Mouse (Mus musculus) bone marrow macrophage, adult 2 months (primary cell): ENCODE measurements around the gene Tmem163. TPM values are rescaled to one million over a fixed set of nuclear protein-coding genes. Genes with fewer than 3 reads are reported as not detected.

Experiments
- H3K27ac ChIP-seq: 2 replicates; pipeline ENCODE4 v1.5.1; 2012; ENCODE audit warnings: low read depth, low read length; ENCODE audit not compliant: insufficient read depth
- H3K4me1 ChIP-seq: 2 replicates; pipeline ENCODE4 v1.6.1; 2012; ENCODE audit warnings: low read length; ENCODE audit not compliant: control insufficient read depth, insufficient read depth
- H3K4me3 ChIP-seq: 2 replicates; pipeline ENCODE4 v1.5.1; 2012; ENCODE audit warnings: mild to moderate bottlenecking, low read length, moderate library complexity; ENCODE audit not compliant: insufficient read depth
- CTCF ChIP-seq: IDR thresholded peaks from 2 replicates; pipeline ENCODE4 v1.5.1; 2012; ENCODE audit warnings: low read depth, mild to moderate bottlenecking, low read length, moderate library complexity
- POLR2A ChIP-seq: IDR thresholded peaks from 2 replicates; pipeline ENCODE4 v1.6.1; 2012; ENCODE audit warnings: mild to moderate bottlenecking, low read depth, low read length, borderline replicate concordance
- polyA plus RNA-seq: library from polyadenylated mRNA; stranded (reverse); fragments of >200 nt; gene quantifications from 2 replicates; pipeline ENCODE4 v1.2.4, GENCODE M21; 2012; ENCODE audit not compliant: missing spikeins, insufficient read depth, insufficient read length

Gene Tmem163
- polyA plus RNA-seq, 1 experiment, result not detected

DNA sequence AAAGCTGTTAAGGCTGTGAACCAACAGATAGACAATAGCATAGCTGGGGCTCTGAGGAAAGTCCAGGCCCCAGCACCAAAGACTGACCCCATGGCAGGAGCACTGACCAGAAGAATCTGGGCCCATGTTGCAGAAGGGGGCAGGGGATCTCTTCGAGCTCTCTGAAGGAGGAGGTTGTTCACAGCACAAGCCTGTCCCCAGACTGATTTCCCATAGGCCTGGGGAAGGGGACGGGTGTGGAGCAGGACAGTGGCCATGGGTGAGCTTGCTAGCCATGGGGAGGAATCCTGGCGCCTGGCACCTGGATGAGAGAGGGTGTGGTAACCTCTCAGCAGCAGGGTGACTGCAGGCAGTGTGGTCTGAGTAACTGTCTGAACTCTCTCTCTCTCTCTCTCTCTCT, 103.2 kb downstream of the Tmem163 start:
- TF ChIP-seq POLR2A (no peak), CTCF (no peak)
- Histone ChIP-seq H3K4me3 (no peak overlapping the region), H3K4me1 (no peaks in the 10 kb centered on the region), H3K27ac (no peak overlapping the region)

DNA sequence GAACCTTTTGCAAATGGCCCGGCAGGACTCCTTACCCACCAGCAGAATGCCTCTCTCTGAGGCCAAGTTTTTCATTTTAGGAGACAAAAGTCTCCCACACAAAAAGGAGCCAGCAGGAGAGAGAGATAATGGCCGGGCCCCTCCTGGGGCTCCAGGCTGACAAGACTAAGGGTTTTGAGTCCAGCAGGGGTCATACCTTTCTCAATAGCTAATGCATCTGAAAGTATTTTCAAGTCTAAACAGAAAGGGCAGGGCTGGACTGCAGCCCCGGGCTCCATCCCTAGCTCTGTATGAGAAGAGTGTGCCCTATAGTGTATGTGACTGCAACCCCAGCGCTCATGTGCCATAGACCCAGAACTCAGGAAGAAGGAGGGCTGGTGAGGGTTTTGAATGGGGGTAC, 103.7 kb downstream of the Tmem163 start:
- Histone ChIP-seq H3K4me1 (no peaks in the 10 kb centered on the region), H3K4me3 (no peak overlapping the region), H3K27ac (no peak overlapping the region)
- TF ChIP-seq CTCF (no peak), POLR2A (no peak)

DNA sequence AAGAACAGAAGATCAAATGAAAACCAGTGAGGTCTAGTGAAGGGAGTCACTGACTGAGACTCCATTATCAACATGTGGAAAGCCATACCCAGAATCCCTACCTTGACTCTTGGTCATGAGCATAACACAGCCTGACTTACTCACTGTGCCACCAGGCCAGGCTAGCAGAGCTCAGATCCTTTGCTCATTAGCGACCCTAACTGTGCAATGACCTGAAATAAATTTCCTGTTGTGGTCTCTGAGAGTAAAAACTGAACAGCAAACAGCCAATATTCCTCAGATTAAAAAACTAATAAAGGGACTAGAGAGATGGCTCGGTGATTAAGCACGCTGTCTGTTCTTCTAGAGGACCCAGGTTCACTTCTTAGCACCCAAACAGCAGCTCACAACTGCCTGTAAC, 106.2 kb downstream of the Tmem163 start:
- Histone ChIP-seq H3K4me3 (no peak overlapping the region), H3K27ac (no peak overlapping the region), H3K4me1 (no peaks in the 10 kb centered on the region)
- TF ChIP-seq CTCF (no peak), POLR2A (no peak)

DNA sequence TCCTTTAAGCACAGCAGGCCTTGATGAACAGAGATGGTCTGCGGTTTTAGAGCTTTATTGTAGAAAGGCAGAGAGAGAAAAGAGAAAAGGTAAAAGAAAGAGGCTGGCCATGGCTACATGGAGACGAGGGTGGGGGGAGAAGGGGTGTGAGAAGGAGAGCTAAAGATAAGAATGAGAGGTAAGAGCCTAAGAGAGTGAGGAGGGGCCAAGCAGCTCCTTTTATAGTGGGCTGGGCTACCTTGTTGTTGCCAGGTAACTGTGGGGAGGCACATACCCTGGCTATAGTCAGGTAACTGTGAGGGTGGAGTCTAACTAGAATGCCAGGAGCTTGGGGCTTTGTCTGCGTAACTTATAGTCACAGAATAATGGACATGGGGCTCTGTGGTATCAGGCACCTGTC, 110.7 kb downstream of the Tmem163 start:
- Histone ChIP-seq H3K4me1 (no peaks in the 10 kb centered on the region), H3K4me3 (no peak overlapping the region), H3K27ac (no peak overlapping the region)
- no peak for TF ChIP-seq POLR2A
- TF ChIP-seq CTCF, result no peak

DNA sequence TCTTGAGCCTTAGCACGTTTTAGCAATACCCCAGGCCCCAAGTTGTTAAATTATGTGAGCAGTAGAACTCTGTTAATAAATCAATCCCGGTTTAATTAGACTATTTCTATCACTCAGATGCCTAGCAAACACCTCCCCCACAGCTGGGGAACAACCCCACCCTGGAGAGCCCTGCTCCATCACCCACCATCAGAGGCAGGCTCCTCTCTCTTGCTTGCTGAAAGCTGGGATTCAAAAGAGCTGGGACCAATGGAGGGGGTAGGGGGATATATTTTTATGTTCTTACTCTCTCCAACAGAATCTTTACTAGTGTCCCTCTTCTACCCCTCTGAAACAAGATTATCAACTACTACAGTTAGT, 122.9 kb downstream of the Tmem163 start:
- no peak overlapping the region for H3K27ac ChIP-seq
- no peak overlapping the region for H3K4me3 ChIP-seq
- no peaks in the 10 kb centered on the region for H3K4me1 ChIP-seq
- TF ChIP-seq CTCF (no peak), POLR2A (no peak)

DNA sequence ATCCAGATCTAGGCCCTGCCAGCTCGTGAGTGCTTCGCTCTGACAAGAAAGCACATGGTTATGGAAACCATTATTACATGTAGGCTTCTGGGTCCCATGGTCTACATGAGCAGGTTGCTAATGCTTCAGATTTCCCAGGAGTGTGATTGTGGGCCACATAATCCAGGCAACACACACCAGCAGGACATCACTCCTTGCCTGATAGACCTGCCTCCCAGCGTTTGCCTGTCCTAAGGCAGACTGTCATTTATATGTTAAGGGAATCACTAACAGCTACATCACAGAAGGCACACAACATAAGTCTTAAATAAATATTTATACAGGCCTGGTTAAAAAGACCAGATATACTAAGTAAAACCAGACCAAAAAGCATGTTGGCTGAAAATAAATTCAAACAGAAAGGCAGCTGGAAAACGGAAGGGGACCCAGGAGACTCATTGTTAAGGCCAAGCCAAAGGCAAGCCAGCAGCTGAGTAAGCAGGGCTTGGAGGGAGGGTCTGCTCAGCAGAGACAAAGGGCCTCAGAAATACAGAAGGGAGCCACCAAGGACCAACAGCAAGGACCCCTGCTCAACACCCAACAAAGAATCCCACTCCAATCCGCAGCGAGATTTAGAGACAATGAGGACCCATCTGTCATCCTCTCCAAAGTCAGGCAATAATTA, 123.4 kb downstream of the Tmem163 start:
- Histone ChIP-seq H3K27ac (no peak overlapping the region), H3K4me1 (no peaks in the 10 kb centered on the region), H3K4me3 (no peak overlapping the region)
- TF ChIP-seq CTCF (no peak), POLR2A (no peak)

DNA sequence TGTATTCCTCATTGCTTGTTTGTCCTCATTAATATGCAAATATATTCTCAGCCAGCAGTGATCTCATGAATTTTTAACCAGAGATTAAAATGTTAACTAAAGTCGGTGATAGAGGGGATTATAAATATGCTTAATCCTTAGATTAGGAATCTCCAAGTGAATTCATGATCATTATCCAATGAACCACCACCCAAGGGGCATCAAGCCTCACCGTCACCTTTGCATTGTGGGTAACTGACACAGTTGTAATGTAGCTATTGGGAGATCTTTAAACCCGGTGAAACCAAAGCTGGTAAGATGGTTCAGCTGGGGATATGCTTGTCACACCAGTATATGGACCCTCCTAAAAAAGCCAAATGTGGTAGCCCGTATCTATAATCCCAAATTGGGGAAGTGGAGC, 131.3 kb downstream of the Tmem163 start:
- H3K4me1 ChIP-seq, result no peaks in the 10 kb centered on the region

DNA sequence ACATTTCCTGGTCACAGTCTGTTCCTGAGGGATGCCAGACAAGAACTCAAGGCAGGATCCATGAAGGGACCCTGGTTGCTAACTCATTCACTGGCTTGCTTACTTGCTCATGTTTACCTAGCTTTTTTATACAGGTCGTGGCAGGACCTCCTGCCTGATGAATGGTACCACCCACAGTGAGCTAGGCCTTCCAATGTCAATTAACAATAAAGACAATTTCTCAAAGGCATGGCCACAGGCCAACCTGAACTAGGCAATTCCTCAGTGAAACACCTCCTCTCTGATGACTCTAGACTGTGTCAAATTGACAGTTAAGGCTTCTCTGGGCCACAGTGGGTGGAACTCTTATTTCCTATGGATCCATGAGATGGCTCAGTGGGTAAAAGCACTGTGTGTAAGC, 136.6 kb downstream of the Tmem163 start:
- Histone ChIP-seq H3K4me1 (no peaks in the 10 kb centered on the region), H3K4me3 (no peak overlapping the region), H3K27ac (no peak overlapping the region)
- TF ChIP-seq POLR2A, result no peak
- TF ChIP-seq CTCF, result no peak

More for the DNA sequence above, 131.3 kb downstream of the Tmem163 start:
- no peak overlapping the region for H3K27ac ChIP-seq
- H3K4me3 ChIP-seq, result no peak overlapping the region
- no peak for TF ChIP-seq CTCF

DNA sequence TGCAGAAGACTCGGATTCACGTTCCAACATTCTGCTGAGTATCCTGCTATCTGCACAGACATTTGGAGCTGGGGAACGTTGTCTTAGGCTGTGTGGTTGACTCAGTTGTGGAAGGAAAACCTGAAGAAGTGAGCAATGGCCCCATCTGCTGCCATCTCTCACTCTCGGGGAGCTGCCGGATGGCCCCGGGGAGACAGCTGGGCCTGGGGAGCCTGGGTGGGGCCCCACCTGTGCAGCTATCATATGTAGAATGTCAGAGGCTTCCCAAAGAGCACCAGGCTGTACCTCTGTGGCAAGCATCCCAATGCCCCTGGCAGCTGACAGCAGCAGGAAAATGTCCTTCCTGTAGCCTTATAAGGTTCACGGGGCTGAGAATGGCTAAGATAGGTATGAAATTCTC, 137.4 kb downstream of the Tmem163 start:
- H3K4me1 ChIP-seq, result no peaks in the 10 kb centered on the region
- no peak overlapping the region for H3K4me3 ChIP-seq
- H3K27ac ChIP-seq, result no peak overlapping the region
- TF ChIP-seq CTCF, result no peak
- TF ChIP-seq POLR2A, result no peak

DNA sequence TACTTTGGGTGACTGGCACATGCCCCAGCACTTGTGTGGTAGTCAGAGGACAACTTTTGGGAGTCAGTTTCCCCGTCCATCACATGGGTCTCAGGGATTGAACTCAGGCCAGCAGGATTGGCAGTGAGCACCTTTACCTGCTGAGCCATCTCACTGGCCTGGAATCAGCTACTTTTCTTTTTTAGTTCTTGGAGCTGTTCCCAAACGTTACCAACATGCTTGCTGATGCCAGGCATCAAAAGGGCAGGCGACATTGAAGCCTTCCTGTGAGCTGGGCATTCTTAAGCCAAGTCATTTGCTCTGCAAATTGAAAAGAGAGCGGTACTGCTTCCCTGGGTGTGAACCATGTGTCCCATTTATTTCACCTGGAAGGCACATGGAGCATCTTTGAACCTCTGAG, 137.8 kb downstream of the Tmem163 start:
- Histone ChIP-seq H3K27ac (no peak overlapping the region), H3K4me1 (no peaks in the 10 kb centered on the region), H3K4me3 (no peak overlapping the region)
- TF ChIP-seq CTCF (no peak), POLR2A (no peak)
